Mouse (Mus musculus) WW6 (cell line): ENCODE results near the gene Hoxa13.

Source experiments
- DNase-seq: peaks from one replicate; pipeline ENCODE4 v3.0.0-alpha.2; 2013; ENCODE audit warnings: low read depth, low spot score

The Hoxa13 gene

GRCm38 (mm10) chr6:52237346-52238154, 23.1 kb downstream of the Hoxa13 start:
- DNase-seq: no peak

- no peak for DNase-seq
Observed at GRCm38 (mm10) chr6:52236806-52237205, 23.9 kb downstream of the Hoxa13 start.

GRCm38 (mm10) chr6:52235866-52236265, 24.8 kb downstream of the Hoxa13 start:
- no peak for DNase-seq

GRCm38 (mm10) chr6:52235267-52235666, 25.4 kb downstream of the Hoxa13 start:
- no peak for DNase-seq

GRCm38 (mm10) chr6:52234428-52235140, 26.1 kb downstream of the Hoxa13 start:
- DNase-seq: no peak

GRCm38 (mm10) chr6:52233546-52234427, 26.9 kb downstream of the Hoxa13 start:
- no peak for DNase-seq

- DNase-seq: no peak
Observed at GRCm38 (mm10) chr6:52232984-52233545, 27.6 kb downstream of the Hoxa13 start.

- DNase-seq: no peak
Observed at GRCm38 (mm10) chr6:52232568-52232965, 28.1 kb downstream of the Hoxa13 start.

GRCm38 (mm10) chr6:52231885-52232567, 28.7 kb downstream of the Hoxa13 start:
- no peak for DNase-seq

GRCm38 (mm10) chr6:52230516-52231165, 30.0 kb downstream of the Hoxa13 start, which contains the start of gene Hoxa9:
Gene Hoxa9, minus strand, starts transcription at chr6:52231089.
- DNase-seq: no peak

GRCm38 (mm10) chr6:52229558-52230416, 30.9 kb downstream of the Hoxa13 start:
- DNase-seq: no peak

GRCm38 (mm10) chr6:52228475-52229465, 31.9 kb downstream of the Hoxa13 start:
- DNase-seq: no peak

GRCm38 (mm10) chr6:52227470-52228222, 33.0 kb downstream of the Hoxa13 start:
- no peak for DNase-seq

- no peak for DNase-seq
Observed at GRCm38 (mm10) chr6:52226569-52227257, 34.0 kb downstream of the Hoxa13 start.

- no peak for DNase-seq
Observed at GRCm38 (mm10) chr6:52225612-52226568, 34.8 kb downstream of the Hoxa13 start.
